Mouse (Mus musculus) spleen, adult 2 months (tissue): ENCODE measurements around the gene Syn2. TPM values are rescaled to one million over a fixed set of nuclear protein-coding genes. Genes with fewer than 3 reads are reported as not detected.

Source experiments
- DNase-seq, 2 experiments: peaks; one replicate each; pipeline versions ENCODE4 v3.0.0 to v3.0.0-alpha.2; 2012 to 2021; ENCODE audit warnings: low spot score in 2 of 2, low read depth in 1 of 2
- H3K27ac ChIP-seq: fragments of 200-500 bp; 2 replicates; pipeline ENCODE4 v1.5.1; 2012; ENCODE audit warnings: low read length, inconsistent platforms; ENCODE audit not compliant: insufficient read depth
- H3K27me3 ChIP-seq: fragments of 200-500 bp; 2 replicates; pipeline ENCODE4 v1.6.1; 2012; ENCODE audit warnings: mild to moderate bottlenecking, moderate library complexity, low read length, inconsistent platforms; ENCODE audit not compliant: control insufficient read depth, insufficient read depth
- H3K36me3 ChIP-seq: fragments of 200-500 bp; 2 replicates; pipeline ENCODE4 v1.6.1; 2012; ENCODE audit warnings: mild to moderate bottlenecking, low read length, inconsistent platforms; ENCODE audit not compliant: control insufficient read depth, insufficient read depth
- H3K4me1 ChIP-seq: fragments of 200-500 bp; 2 replicates; pipeline ENCODE4 v1.6.1; 2011; ENCODE audit warnings: inconsistent platforms; ENCODE audit not compliant: control insufficient read depth, insufficient read depth, insufficient read length
- H3K4me3 ChIP-seq: fragments of 200-500 bp; 2 replicates; pipeline ENCODE4 v1.5.1; 2011; ENCODE audit warnings: mild to moderate bottlenecking, inconsistent platforms; ENCODE audit not compliant: insufficient read depth, insufficient read length; ENCODE audit errors: extremely low read depth
- CTCF ChIP-seq: fragments of 200-500 bp; IDR thresholded peaks from 2 replicates; pipeline ENCODE4 v1.5.1; 2011; ENCODE audit warnings: mild to moderate bottlenecking, inconsistent platforms; ENCODE audit not compliant: insufficient read depth, insufficient read length, insufficient replicate concordance; ENCODE audit errors: extremely low read depth
- POLR2A ChIP-seq: fragments of 200-500 bp; IDR thresholded peaks from 2 replicates; pipeline ENCODE4 v1.6.1; 2011; ENCODE audit warnings: low read depth, low read length, inconsistent platforms
- WGBS: fragments of 180-500 bp; shearing (Covaris S2); methylation state at CpG from one replicate; pipeline ENCODE4 v1.1.7; 2018; 5-methylcytosine and 5-hydroxymethylcytosine counted together
- polyA plus RNA-seq: library from polyadenylated mRNA; depleted of rRNA; stranded (reverse); fragments of >200 nt; gene quantifications from 2 replicates; pipeline ENCODE4 v1.2.3, GENCODE M21; 2012

Gene Syn2
- polyA plus RNA-seq, 1 experiment, result 0.44 TPM

GRCm38 (mm10) chr6:115268551-115269385 lies 134.1 kb downstream of the Syn2 start:
- H3K4me3 ChIP-seq, result no peak overlapping the region
- H3K27me3 ChIP-seq, result no peaks in the 10 kb centered on the region
- TF ChIP-seq POLR2A (no peak), CTCF (no peak)
- no peaks in the 10 kb centered on the region for H3K4me1 ChIP-seq
- no peak overlapping the region for H3K27ac ChIP-seq
- H3K36me3 ChIP-seq, result no peaks in the 10 kb centered on the region
- WGBS, result 90% methylated on average over 10 of the region's 10 CpGs
- DNase-seq, result no peak

GRCm38 (mm10) chr6:115269561-115269960 lies 134.9 kb downstream of the Syn2 start:
- WGBS, result 78% methylated on average over 5 of the region's 5 CpGs
- DNase-seq, result no peak
- Histone ChIP-seq H3K27me3 (no peaks in the 10 kb centered on the region), H3K36me3 (no peaks in the 10 kb centered on the region), H3K4me1 (no peaks in the 10 kb centered on the region), H3K27ac (no peak overlapping the region), H3K4me3 (no peak overlapping the region)
- TF ChIP-seq CTCF (no peak), POLR2A (no peak)

- no peaks in the 10 kb centered on the region for H3K36me3 ChIP-seq
- no peaks in the 10 kb centered on the region for H3K27me3 ChIP-seq
- H3K4me1 ChIP-seq, result no peaks in the 10 kb centered on the region
- H3K4me3 ChIP-seq, result no peak overlapping the region
- TF ChIP-seq POLR2A (no peak), CTCF (no peak)
- H3K27ac ChIP-seq, result no peak overlapping the region
- 49% methylated on average over 2 of the region's 2 CpGs for WGBS
- no peak for DNase-seq
Observed at GRCm38 (mm10) chr6:115270085-115270484, 135.4 kb downstream of the Syn2 start.

- TF ChIP-seq CTCF (no peak), POLR2A (no peak)
- no peak for DNase-seq
- Histone ChIP-seq H3K27me3 (no peaks in the 10 kb centered on the region), H3K36me3 (no peaks in the 10 kb centered on the region), H3K4me3 (no peak overlapping the region), H3K27ac (no peak overlapping the region), H3K4me1 (no peaks in the 10 kb centered on the region)
- 74% methylated on average over 3 of the region's 3 CpGs for WGBS
Observed at GRCm38 (mm10) chr6:115271326-115271725, 136.6 kb downstream of the Syn2 start.

GRCm38 (mm10) chr6:115271866-115272271 lies 137.2 kb downstream of the Syn2 start:
- TF ChIP-seq CTCF (no peak), POLR2A (no peak)
- Histone ChIP-seq H3K36me3 (no peaks in the 10 kb centered on the region), H3K27ac (no peak overlapping the region), H3K27me3 (no peaks in the 10 kb centered on the region), H3K4me3 (no peak overlapping the region), H3K4me1 (no peaks in the 10 kb centered on the region)
- 29% methylated on average over 4 of the region's 4 CpGs for WGBS
- no peak for DNase-seq

- Histone ChIP-seq H3K36me3 (no peaks in the 10 kb centered on the region), H3K27ac (no peak overlapping the region), H3K27me3 (no peaks in the 10 kb centered on the region), H3K4me1 (no peaks in the 10 kb centered on the region), H3K4me3 (no peak overlapping the region)
- TF ChIP-seq POLR2A (no peak), CTCF (no peak)
- 88% methylated on average over 10 of the region's 10 CpGs for WGBS
- no peak for DNase-seq
Observed at GRCm38 (mm10) chr6:115273346-115273745, 138.6 kb downstream of the Syn2 start.

GRCm38 (mm10) chr6:115274705-115275104 lies 140.0 kb downstream of the Syn2 start:
- no peaks in the 10 kb centered on the region for H3K36me3 ChIP-seq
- no peak for DNase-seq
- H3K27ac ChIP-seq, result no peak overlapping the region
- TF ChIP-seq CTCF, result no peak
- TF ChIP-seq POLR2A, result no peak
- H3K4me3 ChIP-seq, result no peak overlapping the region
- H3K27me3 ChIP-seq, result no peaks in the 10 kb centered on the region
- H3K4me1 ChIP-seq, result no peaks in the 10 kb centered on the region
- 81% methylated on average over 9 of the region's 9 CpGs for WGBS
